Mouse (Mus musculus) G1E (cell line): ENCODE data around the gene Vangl1.

Experiments
- CTCF ChIP-seq: IDR thresholded peaks from 2 replicates; pipeline ENCODE4 v1.5.1; 2012; ENCODE audit warnings: low read depth, low read length, inconsistent platforms, mixed read lengths
- GATA1 ChIP-seq: IDR thresholded peaks from 2 replicates; pipeline ENCODE4 v1.6.1; 2012; ENCODE audit warnings: borderline replicate concordance, low read length, inconsistent platforms, mixed read lengths
- POLR2AphosphoS5 ChIP-seq: IDR thresholded peaks from 2 replicates; pipeline ENCODE4 v1.6.1; 2012; ENCODE audit warnings: low read depth, low read length, inconsistent platforms; ENCODE audit not compliant: insufficient replicate concordance

GRCm38 (mm10) chr3:102149941-102150340 lies 54.6 kb downstream of the Vangl1 start:
- TF ChIP-seq GATA1 (no peak), CTCF (no peak), POLR2AphosphoS5 (no peak)
